Mouse (Mus musculus) liver (tissue): Measurements from ENCODE around the gene Usp27x.
A peak's percentile ranks its signal among the peaks of the same experiment; 100 is the strongest.

Experiments
- DNase-seq: peaks from one replicate; pipeline ENCODE4 v3.0.0-alpha.2; 2020; ENCODE audit warnings: mixed read lengths

The Usp27x gene

GRCm38 (mm10) chrX:7375716-7376480, at the start of gene Usp27x:
TSS of gene Usp27x (minus strand) at chrX:7375830.
- peak; percentile 76 for DNase-seq

GRCm38 (mm10) chrX:7422691-7423111, 47.1 kb upstream of the Usp27x start:
- DNase-seq = peak; percentile 73

DNA sequence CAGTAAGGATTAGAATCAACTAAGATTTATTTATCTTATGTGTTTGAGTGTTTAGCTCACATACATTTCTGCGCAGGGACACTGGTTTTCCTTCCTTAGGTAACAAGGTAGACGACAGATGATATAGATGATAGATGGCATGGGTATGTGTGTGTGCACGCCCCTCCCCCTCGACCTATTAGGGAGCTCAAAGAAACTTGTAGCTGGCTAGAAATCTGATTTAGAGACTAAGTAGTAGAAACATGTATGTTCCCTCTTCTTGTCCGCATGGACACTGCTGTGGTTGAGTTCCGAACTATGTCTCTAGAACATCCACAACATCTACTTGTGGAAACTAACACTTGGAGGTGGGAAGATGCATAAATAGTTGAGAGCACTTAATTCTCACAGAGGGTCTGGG, 46.5 kb upstream of the Usp27x start:
- no peak for DNase-seq

- peak; percentile 63 for DNase-seq
Observed at GRCm38 (mm10) chrX:7421016-7421415, 45.4 kb upstream of the Usp27x start.

DNA sequence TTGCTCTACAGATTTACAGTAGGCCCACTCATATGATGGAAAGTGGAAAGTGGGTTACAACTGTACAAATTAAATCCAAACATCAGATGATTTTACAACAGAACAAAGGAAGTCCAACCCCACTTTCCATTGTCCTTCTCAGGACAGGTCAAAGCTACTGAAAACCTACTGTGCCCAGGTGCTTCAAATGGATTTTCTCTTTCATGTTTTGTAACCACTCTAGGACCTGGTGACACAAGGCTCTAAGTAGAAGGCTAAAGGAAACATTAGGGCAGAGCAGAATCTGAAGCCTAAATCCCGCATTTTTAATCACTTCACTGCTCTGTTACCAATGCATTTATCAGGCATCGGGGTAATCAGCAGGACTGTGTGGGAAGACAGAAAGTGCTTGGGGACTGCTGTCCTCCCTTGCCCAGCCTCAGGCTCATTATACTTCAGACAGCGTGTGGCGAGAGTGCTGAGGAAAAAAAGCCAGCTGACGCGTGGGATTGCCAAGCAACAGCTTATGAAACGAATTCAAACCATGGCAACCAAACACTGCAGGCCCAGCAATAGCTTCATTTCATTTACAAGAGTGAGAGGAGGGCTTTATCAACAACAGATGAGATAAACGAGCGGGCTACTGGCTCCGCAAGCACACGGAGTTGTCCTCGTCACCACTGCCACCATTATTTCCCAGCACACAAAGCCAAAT, 40.7 kb upstream of the Usp27x start:
- DNase-seq = no peak

DNA sequence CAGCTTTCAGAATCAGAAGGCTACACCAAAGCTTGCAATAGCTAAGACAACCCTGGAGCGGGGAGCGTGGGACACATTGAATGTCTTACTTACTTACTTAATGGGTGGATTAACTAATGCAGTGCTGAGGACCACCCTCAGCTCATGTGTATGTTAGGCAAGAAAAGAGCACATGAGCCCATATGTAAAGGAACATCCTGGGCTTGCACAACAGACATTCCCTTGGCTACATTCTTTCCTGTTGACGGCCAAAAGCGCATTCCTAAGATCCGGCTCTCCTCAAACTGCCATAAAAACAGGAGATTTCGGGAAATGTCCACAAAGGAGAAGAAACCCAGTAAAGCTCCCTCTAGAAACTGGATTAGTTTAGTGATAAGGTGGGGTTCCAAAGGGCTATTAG, 39.7 kb upstream of the Usp27x start:
- no peak for DNase-seq

DNA sequence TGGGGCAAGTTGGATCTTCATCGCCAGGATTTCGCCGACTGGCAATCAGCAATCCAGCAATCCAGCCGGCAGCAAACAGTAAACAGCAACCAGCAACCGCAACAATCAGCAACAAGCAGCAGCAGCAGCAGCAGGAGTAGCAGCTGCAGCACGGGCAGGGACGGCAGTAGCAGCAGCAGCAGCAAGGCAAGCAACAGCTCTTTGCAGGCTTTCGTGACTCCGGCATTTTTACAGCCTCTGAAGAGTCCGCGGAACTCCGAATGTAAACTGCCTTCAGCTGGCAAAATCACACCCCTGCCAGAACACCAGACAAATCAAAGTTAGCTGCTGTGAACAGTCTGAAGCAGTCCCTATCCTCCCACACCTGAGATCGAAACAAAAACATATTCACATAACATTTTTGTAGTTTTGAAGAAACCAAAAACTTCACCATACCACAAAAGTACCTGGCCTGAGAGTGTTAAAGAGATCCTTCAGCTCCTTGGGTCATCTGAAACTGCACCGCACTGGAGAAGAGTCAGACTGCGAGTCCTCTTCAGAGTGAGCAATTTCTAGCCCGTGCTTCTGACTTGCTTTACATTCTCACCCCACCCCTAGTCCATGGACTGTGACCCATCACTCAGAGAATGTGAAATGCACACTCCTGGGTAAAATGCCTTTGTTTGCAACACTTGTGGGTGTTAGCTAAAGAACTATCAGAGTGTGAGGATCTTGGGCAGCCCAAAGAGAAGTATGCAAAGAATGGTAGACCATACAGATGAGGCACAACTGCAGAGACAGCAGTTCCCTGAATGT, 36.8 kb upstream of the Usp27x start:
- no peak for DNase-seq

DNA sequence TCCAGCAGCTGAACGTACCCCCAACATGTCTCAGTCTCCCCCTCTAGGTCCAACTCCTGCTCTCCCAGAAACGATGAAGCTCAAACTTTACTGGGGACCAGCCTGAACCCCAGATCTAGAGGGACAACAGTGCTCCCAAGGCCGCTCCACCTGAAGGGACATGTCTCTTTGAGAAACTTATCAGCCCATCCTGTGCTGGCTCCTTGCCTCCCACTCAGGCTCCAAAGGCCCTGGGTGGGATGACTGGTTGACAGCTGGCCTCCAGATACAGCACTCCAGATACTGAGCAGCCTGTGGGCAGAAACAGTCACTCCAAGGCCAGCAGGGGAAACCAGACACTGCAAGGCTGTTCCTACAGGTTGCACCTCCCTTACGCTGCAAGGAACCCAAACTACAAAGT, 956 bp upstream of the Usp27x start:
- no peak for DNase-seq

GRCm38 (mm10) chrX:7375322-7375715, 311 bp downstream of the Usp27x start:
- DNase-seq = no peak

- no peak for DNase-seq
Observed at GRCm38 (mm10) chrX:7325455-7325854, 50.2 kb downstream of the Usp27x start.

DNA sequence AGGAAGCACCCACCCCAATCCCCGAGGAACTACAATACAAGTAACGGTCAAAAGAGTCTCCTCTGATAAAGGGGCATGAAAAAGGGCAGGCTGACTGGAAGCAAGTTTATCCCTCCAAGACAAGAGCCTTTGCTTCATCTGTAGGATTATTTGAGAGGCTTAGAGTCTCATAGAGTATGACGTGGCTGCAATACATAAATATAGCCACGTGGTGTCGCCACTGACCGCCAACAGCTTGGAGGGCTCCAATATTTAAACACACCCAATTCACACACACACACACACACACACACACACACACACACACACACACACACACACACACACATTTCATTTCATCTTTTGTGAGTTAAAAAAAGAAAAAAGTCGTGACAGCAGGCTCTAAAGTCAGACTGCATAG, 53.3 kb downstream of the Usp27x start:
- DNase-seq = peak; percentile 42
